ENCODE assay signal across 26 mouse cellular contexts in genomic region chr1:39205021-39205420, GRCm38 (mm10). TPM values are rescaled to one million over a fixed set of nuclear protein-coding genes. Genes with fewer than 3 reads are reported as not detected.
A peak's percentile ranks its signal among the peaks of the same experiment; 100 is the strongest.
DNase-seq lines count a peak whose midpoint lies in the region; ATAC-seq and TF ChIP-seq lines count a peak whose summit lies in the region.
"Had no signal": no experiment of that assay in that cellular context is flagged by ENCODE, and none has a peak within 500 bp of the region (broad histone marks: within the 10 kb centered on the region; RNA-seq: fewer than 3 reads in every experiment).

No protein-coding gene starts in this region.

- H3K4me1 ChIP-seq in CH12.LX (ENCODE audit: control insufficient read depth in 1 of 2, insufficient read depth in 2 of 2), result peaks cover 6 to 8% of the 10 kb centered on the region in 2 experiments
- H3K4me1 ChIP-seq in cerebellum, adult 2 months (ENCODE audit: control insufficient read depth, insufficient read depth, low read length), result no peaks in the 10 kb centered on the region
- H3K4me1 ChIP-seq: embryonic facial prominence, embryonic 15.5 days; hindbrain, embryonic 13.5 days; kidney, embryonic 15.5 days; liver, embryonic 15.5 days; neural tube, embryonic 15.5 days; stomach, embryonic 15.5 days had no signal

- WGBS in cerebellum, adult 2 months, result 77% methylated on average over 10 of the region's 10 CpGs

- in situ Hi-C loops in CH12.LX (cut with MboI; ENCODE audit: low pct_ligation_motif_present, low pct_unique_long_range_greater_than_20kb, low sequenced_read_pairs), result loop anchor here (25.0 kb wide), 1 partner anchor 193 kb away; no protein-coding TSS in a partner anchor

- no peak for TF ChIP-seq EP300 in CH12.LX (IDR thresholded peaks at IDR 0.05; ENCODE audit: low read length)

- TF ChIP-seq POLR2A in CH12.LX (IDR thresholded peaks at IDR 0.05; ENCODE audit: low read depth, low read length), result no peak
- no peak for TF ChIP-seq POLR2A in cerebellum, adult 2 months (IDR thresholded peaks at IDR 0.05; ENCODE audit: borderline replicate concordance, insufficient read depth, low read length)

- DNase-seq in CD4-positive, CD25-positive, alpha-beta regulatory T cell, adult 2 months (ENCODE audit: low read depth, low spot score), result peak; percentile 66
- no peak for DNase-seq in CH12.LX (ENCODE audit: extremely low read depth)
- peak; percentile 79 for DNase-seq in naive thymus-derived CD4-positive, alpha-beta T cell, adult 2 months (ENCODE audit: low read depth)
- no peak for DNase-seq in heart, adult 9 months (ENCODE audit: low spot score in 2 of 2)
- DNase-seq in cerebellum, adult 2 months, result no peak
- DNase-seq in embryo, embryonic 10 days (ENCODE audit: low spot score), result no peak
- no peak for DNase-seq in c-Kit-positive CD71-positive TER-119-positive erythroid progenitor cells, embryonic 14.5 days (ENCODE audit: low spot score)
- DNase-seq: cerebellum, adult 11-12 months; cerebellum, postnatal 25 days; heart, postnatal 14 days; layer of hippocampus, adult 9-11 months; lung, postnatal 4 days; right cerebral cortex, adult 18-20 months; right cerebral cortex, postnatal 4 days had no signal

- H3K27ac ChIP-seq in CH12.LX (ENCODE audit: insufficient read depth, low read depth), result no peak overlapping the region
- H3K27ac ChIP-seq in cerebellum, adult 2 months (ENCODE audit: insufficient read depth, low read length), result no peak overlapping the region
- H3K27ac ChIP-seq: embryonic facial prominence, embryonic 15.5 days; heart, embryonic 13.5 days; hindbrain, embryonic 13.5 days; kidney, embryonic 15.5 days; liver, embryonic 15.5 days; neural tube, embryonic 15.5 days; stomach, embryonic 15.5 days had no signal

- H3K4me2 ChIP-seq in CH12.LX (ENCODE audit: insufficient read depth, low read depth, poor library complexity, severe bottlenecking), result peak overlapping the region; percentile 67
- H3K4me2 ChIP-seq: embryonic facial prominence, embryonic 15.5 days; heart, embryonic 13.5 days; hindbrain, embryonic 13.5 days; kidney, embryonic 15.5 days; liver, embryonic 15.5 days; midbrain, embryonic 11.5 days; neural tube, embryonic 15.5 days; stomach, embryonic 15.5 days had no signal

- peak; percentile 64 to 73 for ATAC-seq in hematopoietic stem cell, adult 5-6 weeks (replicated peaks in 1 of 2; ENCODE audit: insufficient read depth in 1 of 2, low FRiP score in 2 of 2, low TSS enrichment in 1 of 2, low read depth in 1 of 2, poor library complexity in 2 of 2, severe bottlenecking in 2 of 2)
- ATAC-seq: forebrain, embryonic 14.5 days; Patski had no signal

- no peak for TF ChIP-seq CTCF in CH12.LX (conservative IDR thresholded peaks at IDR 0.05 in 1 of 2, IDR thresholded peaks at IDR 0.05 in 1 of 2; ENCODE audit: low read depth in 2 of 2, low read length in 2 of 2)
- no peak for TF ChIP-seq CTCF in cerebellum, adult 2 months (IDR thresholded peaks at IDR 0.05; ENCODE audit: borderline replicate concordance, insufficient read depth, low read depth, low read length)

- H3K4me3 ChIP-seq in CH12.LX (replicated peaks in 1 of 3; ENCODE audit: low read depth in 2 of 3, low read length in 2 of 3, poor library complexity in 1 of 3), result no peak overlapping the region
- H3K4me3 ChIP-seq in cerebellum, adult 2 months (replicated peaks; ENCODE audit: insufficient read depth, low read depth, low read length), result no peak overlapping the region
- H3K4me3 ChIP-seq: embryonic facial prominence, embryonic 15.5 days; heart, embryonic 13.5 days; hindbrain, embryonic 13.5 days; kidney, embryonic 15.5 days; liver, embryonic 15.5 days; neural tube, embryonic 15.5 days; stomach, embryonic 15.5 days had no signal

- H3K9ac ChIP-seq in CH12.LX (ENCODE audit: insufficient read depth, low read depth), result no peak overlapping the region
- H3K9ac ChIP-seq: embryonic facial prominence, embryonic 15.5 days; heart, embryonic 13.5 days; hindbrain, embryonic 13.5 days; kidney, embryonic 15.5 days; liver, embryonic 15.5 days; neural tube, embryonic 15.5 days; stomach, embryonic 15.5 days had no signal

- H3K27me3 ChIP-seq in CH12.LX (replicated peaks), result no peaks in the 10 kb centered on the region
- no peaks in the 10 kb centered on the region for H3K27me3 ChIP-seq in cerebellum, adult 2 months (ENCODE audit: control insufficient read depth, insufficient read depth, low read length)
- H3K27me3 ChIP-seq: embryonic facial prominence, embryonic 15.5 days; hindbrain, embryonic 13.5 days; kidney, embryonic 15.5 days; liver, embryonic 15.5 days; neural tube, embryonic 15.5 days; Patski; stomach, embryonic 15.5 days had no signal

- dilution Hi-C loops in CH12.LX (cut with MboI; ENCODE audit: extremely low pct_ligation_motif_present, extremely low pct_unique_long_range_greater_than_20kb, low sequenced_read_pairs), result no loop called here

- no peaks in the 10 kb centered on the region for H3K9me3 ChIP-seq in CH12.LX (replicated peaks; ENCODE audit: low read length)
- H3K9me3 ChIP-seq: embryonic facial prominence, embryonic 15.5 days; G1E; heart, embryonic 13.5 days; hindbrain, embryonic 13.5 days; kidney, embryonic 15.5 days; liver, embryonic 15.5 days; neural tube, embryonic 15.5 days; stomach, embryonic 15.5 days had no signal

- H3K79me2 ChIP-seq in CH12.LX (replicated peaks; ENCODE audit: control insufficient read depth, extremely low read depth, insufficient read depth, poor library complexity, severe bottlenecking), result no peaks in the 10 kb centered on the region

- no peaks in the 10 kb centered on the region for H3K36me3 ChIP-seq in CH12.LX (replicated peaks in 1 of 2; ENCODE audit: control insufficient read depth in 1 of 2, insufficient read depth in 1 of 2, low read length in 1 of 2)
- H3K36me3 ChIP-seq: embryonic facial prominence, embryonic 15.5 days; G1E; heart, embryonic 13.5 days; hindbrain, embryonic 13.5 days; kidney, embryonic 15.5 days; liver, embryonic 15.5 days; neural tube, embryonic 15.5 days; stomach, embryonic 15.5 days had no signal

- TF ChIP-seq RAD21 in CH12.LX (IDR thresholded peaks at IDR 0.05; ENCODE audit: low read depth, low read length), result no peak

TF ChIP-seq in CH12.LX, 34 proteins besides CTCF, POLR2A, EP300 and RAD21:
- TF ChIP-seq BHLHE40 (IDR thresholded peaks at IDR 0.05; ENCODE audit: low read depth, low read length) (no peak), USF1 (IDR thresholded peaks at IDR 0.05; ENCODE audit: low read depth, low read length) (no peak), NELFE (IDR thresholded peaks at IDR 0.05; ENCODE audit: low read depth, low read length) (no peak), MAZ (IDR thresholded peaks at IDR 0.05; ENCODE audit: low read depth, low read length) (no peak), IRF4 (IDR thresholded peaks at IDR 0.05; ENCODE audit: low read depth, low read length) (no peak), RCOR1 (conservative IDR thresholded peaks at IDR 0.05; ENCODE audit: low read depth, low read length) (no peak), GABPA (IDR thresholded peaks at IDR 0.05; ENCODE audit: insufficient replicate concordance, low read depth, low read length) (no peak), ZKSCAN1 (IDR thresholded peaks at IDR 0.05; ENCODE audit: borderline replicate concordance, low read depth, low read length) (no peak), UBTF (IDR thresholded peaks at IDR 0.05; ENCODE audit: low read depth, low read length) (no peak), MYC (IDR thresholded peaks at IDR 0.05; ENCODE audit: low read depth, low read length) (no peak), ZC3H11A (IDR thresholded peaks at IDR 0.05; ENCODE audit: low read depth, low read length) (no peak), CHD2 (IDR thresholded peaks at IDR 0.05; ENCODE audit: low read length) (no peak), PAX5 (IDR thresholded peaks at IDR 0.05; ENCODE audit: low read length) (no peak)
TF ChIP-seq in CH12.LX: peak in this region for 0.

RNA-seq across cellular contexts. Expression of gene Npas2, which starts 11.5 kb away (rescaled TPM):
- total RNA-seq in CH12.LX (2012; rRNA removed), result not detected in 2 replicates
- total RNA-seq in CH12.LX (2014; rRNA removed), result not detected in 2 replicates
- polyA plus RNA-seq in CH12.LX (2012; ENCODE audit: insufficient read length, low read depth), result 0.13 TPM in 1 of 2 replicates, not detected in the other
- 0.50 and 1.4 TPM in 2 replicates for total RNA-seq in hematopoietic stem cell, adult 5-6 weeks (2017)
- 1.8 and 2.0 TPM in 2 replicates for polyA plus RNA-seq in cerebellum, adult 2 months (2012; rRNA removed)
- polyA plus RNA-seq: G1E had no signal

Comparison
In these comparisons a context has a peak if more than half of its experiments do, and no peak if none do; other contexts are left out.
1. DNase-seq: peak in CD4-positive, CD25-positive, alpha-beta regulatory T cell, adult 2 months (single experiment) and naive thymus-derived CD4-positive, alpha-beta T cell, adult 2 months (single experiment); none in CH12.LX (single experiment), heart, adult 9 months (0 of 2), cerebellum, adult 2 months (0 of 2), embryo, embryonic 10 days (single experiment) and c-Kit-positive CD71-positive TER-119-positive erythroid progenitor cells, embryonic 14.5 days (single experiment).